Mouse (Mus musculus) brain, embryonic 14.5 days (tissue): ENCODE measurements around the gene Kcnn1.
A peak's percentile ranks its signal among the peaks of the same experiment; 100 is the strongest.

Source experiments
- CTCF ChIP-seq: fragments of 200-500 bp; IDR thresholded peaks from 2 replicates; pipeline ENCODE4 v1.5.1; 2012; ENCODE audit warnings: inconsistent platforms, mild to moderate bottlenecking, moderate library complexity, borderline replicate concordance; ENCODE audit not compliant: insufficient read depth, insufficient read length; ENCODE audit errors: extremely low read depth
- POLR2A ChIP-seq: fragments of 200-500 bp; IDR thresholded peaks from 2 replicates; pipeline ENCODE4 v1.6.1; 2012; ENCODE audit warnings: mild to moderate bottlenecking, inconsistent platforms, borderline replicate concordance; ENCODE audit not compliant: poor library complexity, insufficient read depth, insufficient read length, severe bottlenecking; ENCODE audit errors: extremely low read depth

GRCm38 (mm10) chr8:70795370-70795769 lies 67.7 kb downstream of the Kcnn1 start:
- TF ChIP-seq POLR2A: no peak
- TF ChIP-seq CTCF: peak; percentile 10; the same call in 1 of the 2 replicates
